Mouse (Mus musculus): Measurements from ENCODE around the gene Maml3.

The Maml3 gene

GRCm38 (mm10) chr3:51748436-51749376 is 356.2 kb downstream of the Maml3 start:
- DNase-seq (ENCODE audit: low spot score in 2 of 2): no peak

GRCm38 (mm10) chr3:51746816-51747215 is 358.1 kb downstream of the Maml3 start:
- DNase-seq (ENCODE audit: low spot score in 2 of 2): no peak

- no peak for DNase-seq (ENCODE audit: low spot score in 2 of 2)
Observed at GRCm38 (mm10) chr3:51745162-51745561, 359.7 kb downstream of the Maml3 start.

GRCm38 (mm10) chr3:51744339-51744759 is 360.5 kb downstream of the Maml3 start:
- DNase-seq (ENCODE audit: low spot score in 2 of 2): no peak

- no peak for DNase-seq (ENCODE audit: low spot score in 2 of 2)
Observed at GRCm38 (mm10) chr3:51742405-51742804, 362.5 kb downstream of the Maml3 start.

GRCm38 (mm10) chr3:51741824-51742223 is 363.1 kb downstream of the Maml3 start:
- DNase-seq (ENCODE audit: low spot score in 2 of 2): no peak

- DNase-seq (ENCODE audit: low spot score in 2 of 2): no peak
Observed at GRCm38 (mm10) chr3:51739835-51740112, 365.1 kb downstream of the Maml3 start.

- peak in 1 of 2 experiments; percentile 27 for DNase-seq (ENCODE audit: low spot score in 2 of 2)
Observed at GRCm38 (mm10) chr3:51739049-51739834, 365.6 kb downstream of the Maml3 start.

GRCm38 (mm10) chr3:51733685-51734084 is 371.2 kb downstream of the Maml3 start:
- DNase-seq (ENCODE audit: low spot score in 2 of 2): no peak

- no peak for DNase-seq (ENCODE audit: low spot score in 2 of 2)
Observed at GRCm38 (mm10) chr3:51731949-51732636, 372.8 kb downstream of the Maml3 start.

- DNase-seq (ENCODE audit: low spot score in 2 of 2): no peak
Observed at GRCm38 (mm10) chr3:51730662-51731061, 374.2 kb downstream of the Maml3 start.

GRCm38 (mm10) chr3:51729109-51729918 is 375.6 kb downstream of the Maml3 start:
- no peak for DNase-seq (ENCODE audit: low spot score in 2 of 2)

GRCm38 (mm10) chr3:51728456-51728855 is 376.4 kb downstream of the Maml3 start:
- peak in 1 of 2 experiments; percentile 32 for DNase-seq (ENCODE audit: low spot score in 2 of 2)

GRCm38 (mm10) chr3:51727968-51728367 is 376.9 kb downstream of the Maml3 start:
- DNase-seq (ENCODE audit: low spot score in 2 of 2): no peak

- DNase-seq (ENCODE audit: low spot score in 2 of 2): no peak
Observed at GRCm38 (mm10) chr3:51727487-51727886, 377.4 kb downstream of the Maml3 start.

GRCm38 (mm10) chr3:51726257-51726656 is 378.6 kb downstream of the Maml3 start:
- DNase-seq (ENCODE audit: low spot score in 2 of 2): no peak

- no peak for DNase-seq (ENCODE audit: low spot score in 2 of 2)
Observed at GRCm38 (mm10) chr3:51719982-51720381, 384.9 kb downstream of the Maml3 start.

- no peak for DNase-seq (ENCODE audit: low spot score in 2 of 2)
Observed at GRCm38 (mm10) chr3:51719373-51719772, 385.5 kb downstream of the Maml3 start.

GRCm38 (mm10) chr3:51717909-51718308 is 387.0 kb downstream of the Maml3 start:
- no peak for DNase-seq (ENCODE audit: low spot score in 2 of 2)

GRCm38 (mm10) chr3:51717455-51717854 is 387.4 kb downstream of the Maml3 start:
- DNase-seq (ENCODE audit: low spot score in 2 of 2): no peak

GRCm38 (mm10) chr3:51714469-51714868 is 390.4 kb downstream of the Maml3 start:
- DNase-seq (ENCODE audit: low spot score in 2 of 2): no peak

All from spleen, postnatal 4 days (tissue).